Mouse (Mus musculus) thymus, postnatal 0 days (tissue): ENCODE data around the gene Atp5c1. TPM values are rescaled to one million over a fixed set of nuclear protein-coding genes. Genes with fewer than 3 reads are reported as not detected.
A peak's percentile ranks its signal among the peaks of the same experiment; 100 is the strongest.

Source experiments
- DNase-seq: peaks from one replicate; pipeline ENCODE4 v3.0.0-alpha.2; 2015; ENCODE audit warnings: low spot score
- polyA plus RNA-seq: library from polyadenylated mRNA; unstranded; fragments of >200 nt; fragmentation: Nextera tagmentation; extraction: Ambion mirVana; gene quantifications from 2 replicates; pipeline ENCODE4 v1.2.1, GENCODE M21; 2015

The Atp5c1 gene
- polyA plus RNA-seq: 644 and 686 TPM in 2 replicates

GRCm38 (mm10) chr2:10080310-10081010 lies at the start of gene Atp5c1, which contains the start of gene Kin:
TSS of gene Atp5c1 (minus strand) at chr2:10080510.
TSS of gene Kin (plus strand) at chr2:10080593.
- peak; percentile 98 for DNase-seq

GRCm38 (mm10) chr2:10128571-10128970 lies 48.3 kb upstream of the Atp5c1 start:
- no peak for DNase-seq

- no peak for DNase-seq
Measured at GRCm38 (mm10) chr2:10127471-10127870, 47.2 kb upstream of the Atp5c1 start.

- no peak for DNase-seq
Measured at GRCm38 (mm10) chr2:10126122-10126521, 45.8 kb upstream of the Atp5c1 start.

GRCm38 (mm10) chr2:10121826-10122225 lies 41.5 kb upstream of the Atp5c1 start:
- DNase-seq: no peak

- no peak for DNase-seq
Measured at GRCm38 (mm10) chr2:10119276-10119675, 39.0 kb upstream of the Atp5c1 start.

GRCm38 (mm10) chr2:10118751-10119150 lies 38.4 kb upstream of the Atp5c1 start:
- DNase-seq: no peak

- DNase-seq: no peak
Measured at GRCm38 (mm10) chr2:10108535-10109189, 28.4 kb upstream of the Atp5c1 start.

GRCm38 (mm10) chr2:10101180-10101579 lies 20.9 kb upstream of the Atp5c1 start:
- DNase-seq: peak; percentile 53

- DNase-seq: no peak
Measured at GRCm38 (mm10) chr2:10100471-10100870, 20.2 kb upstream of the Atp5c1 start.

GRCm38 (mm10) chr2:10098598-10099215 lies 18.4 kb upstream of the Atp5c1 start:
- peak; percentile 46 for DNase-seq

- no peak for DNase-seq
Measured at GRCm38 (mm10) chr2:10094327-10095100, 14.2 kb upstream of the Atp5c1 start.

- DNase-seq: no peak
Measured at GRCm38 (mm10) chr2:10087256-10087850, 7.0 kb upstream of the Atp5c1 start.

GRCm38 (mm10) chr2:10082737-10083136 lies 2.4 kb upstream of the Atp5c1 start:
- peak; percentile 8 for DNase-seq

- no peak for DNase-seq
Measured at GRCm38 (mm10) chr2:10081453-10082080, 1.3 kb upstream of the Atp5c1 start.

GRCm38 (mm10) chr2:10079745-10080309 lies 483 bp downstream of the Atp5c1 start:
- DNase-seq: peak; percentile 61

GRCm38 (mm10) chr2:10076675-10077074 lies 3.6 kb downstream of the Atp5c1 start:
- DNase-seq: no peak

GRCm38 (mm10) chr2:10074470-10074869 lies 5.8 kb downstream of the Atp5c1 start:
- no peak for DNase-seq

- no peak for DNase-seq
Measured at GRCm38 (mm10) chr2:10071751-10072150, 8.6 kb downstream of the Atp5c1 start.

- DNase-seq: no peak
Measured at GRCm38 (mm10) chr2:10058836-10059235, 21.5 kb downstream of the Atp5c1 start.
